ENCODE assay signal across 27 mouse cellular contexts in the genomic region with DNA sequence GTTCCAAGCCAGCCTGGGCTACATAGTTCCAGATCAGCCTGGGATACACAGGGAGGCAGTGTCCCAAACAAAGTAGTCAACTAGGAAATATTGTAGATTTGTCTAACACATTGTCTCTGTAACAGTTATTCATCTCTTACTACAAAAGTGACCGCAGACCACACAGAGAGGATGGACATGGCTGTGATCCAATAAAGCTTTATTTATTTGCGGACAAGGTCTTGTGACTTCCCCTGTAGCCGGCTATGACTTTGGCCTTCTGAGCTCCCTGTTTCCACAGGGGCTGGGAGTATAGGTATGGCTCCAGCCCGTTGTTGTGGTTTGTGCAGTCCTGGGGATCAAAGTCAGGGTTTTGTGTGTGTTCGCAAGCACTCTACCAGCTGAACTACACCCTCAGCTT. TPM values are rescaled to one million over a fixed set of nuclear protein-coding genes. Genes with fewer than 3 reads are reported as not detected.
DNase-seq lines count a peak whose midpoint lies in the region; ATAC-seq and TF ChIP-seq lines count a peak whose summit lies in the region.
"Had no signal": no experiment of that assay in that cellular context is flagged by ENCODE, and none has a peak within 500 bp of the region (broad histone marks: within the 10 kb centered on the region; RNA-seq: fewer than 3 reads in every experiment).

No protein-coding gene starts in this region.

- peaks cover 6% of the 10 kb centered on the region; the same call in 1 of the 2 replicates for H3K27me3 ChIP-seq in liver, embryonic 16.5 days (ENCODE audit: control insufficient read depth, insufficient read depth, low read depth, low read length)
- peaks cover 16% of the 10 kb centered on the region for H3K27me3 ChIP-seq in liver, embryonic 12.5 days (replicated peaks)
- H3K27me3 ChIP-seq in kidney, postnatal 0 days (ENCODE audit: insufficient read depth, low read length) = no peaks in the 10 kb centered on the region
- no peaks in the 10 kb centered on the region for H3K27me3 ChIP-seq in hindbrain, postnatal 0 days (ENCODE audit: insufficient read depth, low read length)
- H3K27me3 ChIP-seq: embryonic facial prominence, embryonic 15.5 days; forebrain, embryonic 12.5 days; heart, embryonic 12.5 days; hindbrain, embryonic 13.5 days; midbrain, embryonic 15.5 days; neural tube, embryonic 15.5 days; stomach, embryonic 15.5 days had no signal

- H3K4me2 ChIP-seq in liver, embryonic 16.5 days (ENCODE audit: low read depth, low read length) = no peak overlapping the region
- H3K4me2 ChIP-seq in liver, embryonic 12.5 days = no peak overlapping the region
- H3K4me2 ChIP-seq in kidney, postnatal 0 days (ENCODE audit: low read length) = no peak overlapping the region
- H3K4me2 ChIP-seq in hindbrain, postnatal 0 days (ENCODE audit: low read depth, low read length) = no peak overlapping the region
- H3K4me2 ChIP-seq: embryonic facial prominence, embryonic 15.5 days; forebrain, embryonic 12.5 days; heart, embryonic 12.5 days; hindbrain, embryonic 13.5 days; liver, embryonic 13.5 days; midbrain, embryonic 15.5 days; neural tube, embryonic 15.5 days; stomach, embryonic 15.5 days had no signal

- no peaks in the 10 kb centered on the region for H3K36me3 ChIP-seq in liver, embryonic 16.5 days (ENCODE audit: control insufficient read depth, insufficient read depth)
- H3K36me3 ChIP-seq in liver, embryonic 12.5 days = no peaks in the 10 kb centered on the region
- H3K36me3 ChIP-seq in kidney, postnatal 0 days (ENCODE audit: insufficient read depth, low read length) = no peaks in the 10 kb centered on the region
- H3K36me3 ChIP-seq in hindbrain, postnatal 0 days (ENCODE audit: insufficient read depth, low read length) = no peaks in the 10 kb centered on the region
- H3K36me3 ChIP-seq: embryonic facial prominence, embryonic 10.5 days; embryonic facial prominence, embryonic 15.5 days; forebrain, embryonic 12.5 days; heart, embryonic 12.5 days; hindbrain, embryonic 13.5 days; liver, embryonic 13.5 days; midbrain, embryonic 10.5 days; midbrain, embryonic 15.5 days; neural tube, embryonic 15.5 days; stomach, embryonic 15.5 days had no signal

- peak; percentile 7; the same call in 1 of the 2 replicates for ATAC-seq in liver, embryonic 16.5 days (ENCODE audit: low read depth)
- ATAC-seq in liver, embryonic 12.5 days = no peak
- ATAC-seq in kidney, postnatal 0 days (replicated peaks; ENCODE audit: low FRiP score, low read depth) = no peak
- ATAC-seq in hindbrain, postnatal 0 days = no peak
- ATAC-seq: CD4-positive, CD25-positive, alpha-beta regulatory T cell, adult 4 months; forebrain, postnatal 0 days; midbrain, embryonic 15.5 days had no signal

- H3K9ac ChIP-seq in liver, embryonic 16.5 days (ENCODE audit: low read depth, low read length) = no peak overlapping the region
- no peak overlapping the region for H3K9ac ChIP-seq in liver, embryonic 12.5 days
- 0 out of 2 replicates have a peak overlapping the region, but pooled peaks have one; percentile 31 for H3K9ac ChIP-seq in kidney, postnatal 0 days (ENCODE audit: low read depth, low read length)
- H3K9ac ChIP-seq in hindbrain, postnatal 0 days (replicated peaks; ENCODE audit: low read length) = no peak overlapping the region
- H3K9ac ChIP-seq: embryonic facial prominence, embryonic 15.5 days; forebrain, embryonic 12.5 days; forebrain, postnatal 0 days; heart, embryonic 12.5 days; hindbrain, embryonic 13.5 days; liver, embryonic 13.5 days; midbrain, embryonic 15.5 days; neural tube, embryonic 15.5 days; stomach, embryonic 15.5 days had no signal

- TF ChIP-seq CTCF in kidney, postnatal 0 days (IDR thresholded peaks at IDR 0.05; ENCODE audit: low read depth) = no peak
- TF ChIP-seq CTCF in hindbrain, postnatal 0 days (IDR thresholded peaks at IDR 0.05; ENCODE audit: low read depth) = no peak

- no peaks in the 10 kb centered on the region; the same call in 1 of the 2 replicates for H3K4me1 ChIP-seq in liver, embryonic 16.5 days (ENCODE audit: control insufficient read depth, low read depth, low read length)
- H3K4me1 ChIP-seq in liver, embryonic 12.5 days = peaks cover 19% of the 10 kb centered on the region
- peaks cover 6% of the 10 kb centered on the region; the same call in 1 of the 2 replicates for H3K4me1 ChIP-seq in kidney, postnatal 0 days (replicated peaks; ENCODE audit: insufficient read depth, low read length)
- H3K4me1 ChIP-seq in hindbrain, postnatal 0 days (ENCODE audit: insufficient read depth, low read length) = peaks cover 7% of the 10 kb centered on the region; the same call in 1 of the 2 replicates
- H3K4me1 ChIP-seq: stomach, embryonic 15.5 days had no signal

- DNase-seq in kidney, adult 11 months = peak; percentile 30
- no peak for DNase-seq in kidney, adult 18-20 months
- peak; percentile 19 for DNase-seq in 416B (ENCODE audit: low read depth)
- DNase-seq in kidney, postnatal 0 days (ENCODE audit: low spot score) = peak; percentile 73
- DNase-seq in hindbrain, postnatal 0 days (ENCODE audit: low spot score) = no peak
- DNase-seq: cerebellum, adult 18-20 months; cerebellum, postnatal 10 days; forebrain, postnatal 0 days; heart, adult 2 months; heart, postnatal 4 days; layer of hippocampus, postnatal 36 days; liver, embryonic 13.5 days; lung, postnatal 14 days; retina, postnatal 1 day; right cerebral cortex, postnatal 14 days had no signal

- WGBS in liver, embryonic 16.5 days (ENCODE audit: insufficient replicate concordance) = 70% methylated on average over 5 of the region's 5 CpGs
- WGBS in liver, embryonic 12.5 days (ENCODE audit: insufficient replicate concordance) = 72% methylated on average over 5 of the region's 5 CpGs
- WGBS in kidney, postnatal 0 days = 37% methylated on average over 5 of the region's 5 CpGs
- 84% methylated on average over 5 of the region's 5 CpGs for WGBS in hindbrain, postnatal 0 days

- no peak overlapping the region for H3K27ac ChIP-seq in liver, embryonic 16.5 days (ENCODE audit: low read length)
- no peak overlapping the region for H3K27ac ChIP-seq in liver, embryonic 12.5 days
- H3K27ac ChIP-seq in kidney, postnatal 0 days = no peak overlapping the region
- H3K27ac ChIP-seq in hindbrain, postnatal 0 days = no peak overlapping the region
- H3K27ac ChIP-seq: embryonic facial prominence, embryonic 10.5 days; embryonic facial prominence, embryonic 15.5 days; forebrain, embryonic 12.5 days; heart, adult 2 months; hindbrain, embryonic 13.5 days; liver, embryonic 13.5 days; midbrain, embryonic 10.5 days; midbrain, embryonic 15.5 days; neural tube, embryonic 15.5 days; stomach, embryonic 15.5 days had no signal

- no peak overlapping the region for H3K4me3 ChIP-seq in liver, embryonic 16.5 days (ENCODE audit: low read depth, low read length)
- H3K4me3 ChIP-seq in liver, embryonic 12.5 days = no peak overlapping the region
- no peak overlapping the region for H3K4me3 ChIP-seq in kidney, postnatal 0 days (replicated peaks; ENCODE audit: low read depth, low read length)
- H3K4me3 ChIP-seq in hindbrain, postnatal 0 days (ENCODE audit: low read length) = no peak overlapping the region
- H3K4me3 ChIP-seq: embryonic facial prominence, embryonic 10.5 days; embryonic facial prominence, embryonic 15.5 days; forebrain, embryonic 12.5 days; heart, adult 2 months; heart, embryonic 12.5 days; hindbrain, embryonic 13.5 days; liver, embryonic 13.5 days; midbrain, embryonic 10.5 days; midbrain, embryonic 15.5 days; neural tube, embryonic 15.5 days; stomach, embryonic 15.5 days had no signal

- H3K9me3 ChIP-seq in liver, embryonic 16.5 days (replicated peaks; ENCODE audit: control insufficient read depth, low read length) = no peaks in the 10 kb centered on the region
- H3K9me3 ChIP-seq in liver, embryonic 12.5 days (replicated peaks) = no peaks in the 10 kb centered on the region
- H3K9me3 ChIP-seq in kidney, postnatal 0 days (replicated peaks; ENCODE audit: low read length) = no peaks in the 10 kb centered on the region
- no peaks in the 10 kb centered on the region for H3K9me3 ChIP-seq in hindbrain, postnatal 0 days (ENCODE audit: low read length)
- H3K9me3 ChIP-seq: embryonic facial prominence, embryonic 10.5 days; embryonic facial prominence, embryonic 15.5 days; forebrain, embryonic 12.5 days; heart, embryonic 12.5 days; hindbrain, embryonic 13.5 days; liver, embryonic 13.5 days; midbrain, embryonic 10.5 days; midbrain, embryonic 15.5 days; neural tube, embryonic 15.5 days; stomach, embryonic 15.5 days had no signal

RNA-seq across cellular contexts. Expression of gene Lima1, which starts 3.3 kb away (rescaled TPM):
- 12.2 and 14.2 TPM in 2 replicates for polyA plus RNA-seq in liver, embryonic 16.5 days (2015; fragmentation: Nextera tagmentation; extraction: Ambion mirVana)
- polyA plus RNA-seq in liver, embryonic 12.5 days (2016; fragmentation: Nextera tagmentation; extraction: Ambion mirVana) = 10.6 and 11.0 TPM in 2 replicates
- 42.8 and 51.6 TPM in 2 replicates for polyA plus RNA-seq in kidney, postnatal 0 days (2015; fragmentation: Nextera tagmentation; extraction: Ambion mirVana)
- total RNA-seq in hindbrain, postnatal 0 days (2014; rRNA removed) = 5.8 and 6.9 TPM in 2 replicates
- polyA plus RNA-seq in hindbrain, postnatal 0 days (2015; fragmentation: Nextera tagmentation; extraction: Ambion mirVana) = 8.0 and 10.4 TPM in 2 replicates

Comparison
In these comparisons a context has a peak if more than half of its experiments do, and no peak if none do; other contexts are left out.
1. DNase-seq: peak in kidney, adult 11 months (single experiment), 416B (single experiment) and kidney, postnatal 0 days (single experiment); none in kidney, adult 18-20 months (single experiment) and hindbrain, postnatal 0 days (single experiment).